Mouse (Mus musculus): ENCODE results near the gene D7Ertd443e. TPM values are rescaled to one million over a fixed set of nuclear protein-coding genes. Genes with fewer than 3 reads are reported as not detected.

D7Ertd443e gene
- total and polyA plus RNA-seq, 3 experiments: not detected

GRCm38 (mm10) chr7:134289611-134290301, 95.7 kb downstream of the D7Ertd443e start:
- Histone ChIP-seq H3K4me3 (ENCODE audit: control insufficient read depth in 1 of 2, insufficient read depth in 1 of 2, low read depth in 2 of 2, low read length in 2 of 2) (no peak overlapping the region), H3K27me3 (ENCODE audit: control insufficient read depth in 1 of 2, insufficient read depth in 2 of 2, low read length in 2 of 2) (no peaks in the 10 kb centered on the region), H3K36me3 (ENCODE audit: control insufficient read depth in 1 of 2, insufficient read depth in 2 of 2, low read length in 2 of 2) (no peaks in the 10 kb centered on the region), H3K79me2 (ENCODE audit: control insufficient read depth, insufficient read depth, low read length, poor library complexity) (no peaks in the 10 kb centered on the region), H3K27ac (ENCODE audit: control insufficient read depth, low read depth, low read length) (no peak overlapping the region), H3K4me1 (ENCODE audit: control insufficient read depth in 1 of 2, insufficient read depth in 2 of 2, low read length in 2 of 2) (no peaks in the 10 kb centered on the region), H3K9me3 (replicated peaks; ENCODE audit: insufficient read depth, low read length) (no peaks in the 10 kb centered on the region), H3K9ac (ENCODE audit: control insufficient read depth, low read depth, low read length, poor library complexity, severe bottlenecking) (no peak overlapping the region)
- no peak for DNase-seq (ENCODE audit: low read depth, low spot score)
- TF ChIP-seq NRF1 (IDR thresholded peaks at IDR 0.05; ENCODE audit: insufficient read depth, low read depth, low read length, poor library complexity, severe bottlenecking): no peak
- TF ChIP-seq JUND (IDR thresholded peaks at IDR 0.05; ENCODE audit: low read depth, low read length): no peak
- no peak for TF ChIP-seq POLR2A (IDR thresholded peaks at IDR 0.05; ENCODE audit: control insufficient read depth in 1 of 2, insufficient read depth in 1 of 2, low read depth in 1 of 2, low read length in 2 of 2, poor library complexity in 1 of 2)
- TF ChIP-seq USF1 (IDR thresholded peaks at IDR 0.05; ENCODE audit: low read depth, low read length): no peak
- no peak for TF ChIP-seq ZKSCAN1 (IDR thresholded peaks at IDR 0.05; ENCODE audit: low read depth, low read length)
- no peak for TF ChIP-seq GABPA (IDR thresholded peaks at IDR 0.05; ENCODE audit: low read depth, low read length)
- no peak for TF ChIP-seq POLR2AphosphoS5 (IDR thresholded peaks at IDR 0.05; ENCODE audit: borderline replicate concordance, low read depth, low read length)
- TF ChIP-seq ZMIZ1 (IDR thresholded peaks at IDR 0.05; ENCODE audit: low read depth, low read length): no peak
- no peak for TF ChIP-seq MYB (IDR thresholded peaks at IDR 0.05; ENCODE audit: low read depth, low read length)
- TF ChIP-seq SIN3A (IDR thresholded peaks at IDR 0.05; ENCODE audit: low read length): no peak
- no peak for TF ChIP-seq MXI1 (IDR thresholded peaks at IDR 0.05; ENCODE audit: low read depth, low read length)
- no peak for TF ChIP-seq EP300 (IDR thresholded peaks at IDR 0.05; ENCODE audit: low read depth in 1 of 2, low read length in 2 of 2)
- TF ChIP-seq CTCF (IDR thresholded peaks at IDR 0.05 in 2 of 3, conservative IDR thresholded peaks at IDR 0.05 in 1 of 3; ENCODE audit: control insufficient read depth in 1 of 3, insufficient read depth in 1 of 3, low read depth in 2 of 3, low read length in 3 of 3, poor library complexity in 1 of 3, severe bottlenecking in 1 of 3): no peak

- TF ChIP-seq NRF1 (IDR thresholded peaks at IDR 0.05; ENCODE audit: insufficient read depth, low read depth, low read length, poor library complexity, severe bottlenecking): no peak
- no peak for TF ChIP-seq USF1 (IDR thresholded peaks at IDR 0.05; ENCODE audit: low read depth, low read length)
- no peak for TF ChIP-seq MXI1 (IDR thresholded peaks at IDR 0.05; ENCODE audit: low read depth, low read length)
- no peak for TF ChIP-seq ZKSCAN1 (IDR thresholded peaks at IDR 0.05; ENCODE audit: low read depth, low read length)
- Histone ChIP-seq H3K79me2 (ENCODE audit: control insufficient read depth, insufficient read depth, low read length, poor library complexity) (no peaks in the 10 kb centered on the region), H3K9me3 (replicated peaks; ENCODE audit: insufficient read depth, low read length) (no peaks in the 10 kb centered on the region), H3K27ac (ENCODE audit: control insufficient read depth, low read depth, low read length) (no peak overlapping the region), H3K27me3 (ENCODE audit: control insufficient read depth in 1 of 2, insufficient read depth in 2 of 2, low read length in 2 of 2) (no peaks in the 10 kb centered on the region), H3K4me1 (ENCODE audit: control insufficient read depth in 1 of 2, insufficient read depth in 2 of 2, low read length in 2 of 2) (no peaks in the 10 kb centered on the region), H3K36me3 (ENCODE audit: control insufficient read depth in 1 of 2, insufficient read depth in 2 of 2, low read length in 2 of 2) (no peaks in the 10 kb centered on the region), H3K4me3 (ENCODE audit: control insufficient read depth in 1 of 2, insufficient read depth in 1 of 2, low read depth in 2 of 2, low read length in 2 of 2) (no peak overlapping the region), H3K9ac (ENCODE audit: control insufficient read depth, low read depth, low read length, poor library complexity, severe bottlenecking) (no peak overlapping the region)
- DNase-seq (ENCODE audit: low read depth, low spot score): no peak
Observed at GRCm38 (mm10) chr7:134289126-134289525, 96.3 kb downstream of the D7Ertd443e start.

All from MEL (cell line).